In the genomic region with DNA sequence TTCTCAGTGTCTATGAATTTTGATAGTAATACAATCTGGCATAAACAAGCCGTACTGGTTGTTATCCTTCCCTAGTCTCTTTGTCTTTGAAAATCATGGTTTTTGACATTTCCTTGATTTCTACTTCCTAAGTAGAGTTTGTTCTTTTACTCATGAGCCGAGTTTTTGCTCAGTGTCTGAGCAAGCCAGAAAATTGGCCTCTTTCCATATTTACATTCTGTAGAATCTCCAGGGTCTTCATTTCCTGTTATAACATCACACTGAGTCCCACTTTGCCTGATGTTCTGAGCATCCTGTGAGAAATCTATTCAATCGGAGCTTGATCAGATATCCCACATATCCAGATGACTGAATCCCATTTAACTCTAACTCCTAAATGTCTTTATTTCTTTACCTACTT, we compare ENCODE assay signal across 21 mouse cellular contexts.
DNase-seq lines count a peak whose midpoint lies in the region; ATAC-seq and TF ChIP-seq lines count a peak whose summit lies in the region.
"Had no signal": no experiment of that assay in that cellular context is flagged by ENCODE, and none has a peak within 500 bp of the region (broad histone marks: within the 10 kb centered on the region; RNA-seq: fewer than 3 reads in every experiment).

No protein-coding gene starts in this region.

- TF ChIP-seq CTCF in lung, embryonic 14.5 days (IDR thresholded peaks at IDR 0.05; ENCODE audit: low read depth): no peak

- no peak overlapping the region for H3K27ac ChIP-seq in forebrain, embryonic 14.5 days (ENCODE audit: low read depth, low read length)
- H3K27ac ChIP-seq in forebrain, embryonic 13.5 days: no peak overlapping the region
- no peak overlapping the region for H3K27ac ChIP-seq in lung, embryonic 14.5 days (ENCODE audit: low read depth)
- 0 out of 2 replicates have a peak overlapping the region, but pooled peaks have one; percentile 20 for H3K27ac ChIP-seq in midbrain, embryonic 15.5 days
- H3K27ac ChIP-seq in midbrain, embryonic 11.5 days (ENCODE audit: low read depth, low read length): no peak overlapping the region
- H3K27ac ChIP-seq: embryonic facial prominence, embryonic 12.5 days; embryonic facial prominence, embryonic 15.5 days; forebrain, embryonic 10.5 days; forebrain, embryonic 12.5 days had no signal

- WGBS in forebrain, embryonic 14.5 days: 84% methylated on average over 3 of the region's 3 CpGs
- 83% methylated on average over 3 of the region's 3 CpGs for WGBS in forebrain, embryonic 13.5 days
- 35% methylated on average over 3 of the region's 3 CpGs for WGBS in lung, embryonic 14.5 days
- 62% methylated on average over 3 of the region's 3 CpGs for WGBS in midbrain, embryonic 15.5 days
- 85% methylated on average over 3 of the region's 3 CpGs for WGBS in midbrain, embryonic 11.5 days

- no peak overlapping the region for H3K4me3 ChIP-seq in forebrain, embryonic 14.5 days (ENCODE audit: low read depth, low read length)
- H3K4me3 ChIP-seq in forebrain, embryonic 13.5 days: no peak overlapping the region
- no peak overlapping the region for H3K4me3 ChIP-seq in lung, embryonic 14.5 days (ENCODE audit: low read depth, low read length)
- no peak overlapping the region for H3K4me3 ChIP-seq in midbrain, embryonic 15.5 days
- H3K4me3 ChIP-seq in midbrain, embryonic 11.5 days (ENCODE audit: low read depth, low read length): no peak overlapping the region
- H3K4me3 ChIP-seq: embryonic facial prominence, embryonic 12.5 days; embryonic facial prominence, embryonic 15.5 days; erythroblast, embryonic 14.5 days; forebrain, embryonic 10.5 days; forebrain, embryonic 12.5 days had no signal

- no peaks in the 10 kb centered on the region for H3K4me1 ChIP-seq in forebrain, embryonic 14.5 days (ENCODE audit: control insufficient read depth, insufficient read depth, low read length)
- H3K4me1 ChIP-seq in forebrain, embryonic 13.5 days: peaks cover 4% of the 10 kb centered on the region; the same call in 1 of the 2 replicates
- H3K4me1 ChIP-seq in lung, embryonic 14.5 days (ENCODE audit: insufficient read depth): no peaks in the 10 kb centered on the region
- no peaks in the 10 kb centered on the region for H3K4me1 ChIP-seq in midbrain, embryonic 15.5 days
- no peaks in the 10 kb centered on the region for H3K4me1 ChIP-seq in midbrain, embryonic 11.5 days (ENCODE audit: control insufficient read depth, insufficient read depth, low read length)
- H3K4me1 ChIP-seq: embryonic facial prominence, embryonic 12.5 days; embryonic facial prominence, embryonic 15.5 days; forebrain, embryonic 12.5 days had no signal

- no peak overlapping the region for H3K4me2 ChIP-seq in forebrain, embryonic 14.5 days (ENCODE audit: low read length)
- no peak overlapping the region for H3K4me2 ChIP-seq in forebrain, embryonic 13.5 days
- no peak overlapping the region for H3K4me2 ChIP-seq in lung, embryonic 14.5 days
- H3K4me2 ChIP-seq in midbrain, embryonic 15.5 days: no peak overlapping the region
- no peak overlapping the region for H3K4me2 ChIP-seq in midbrain, embryonic 11.5 days
- H3K4me2 ChIP-seq: embryonic facial prominence, embryonic 12.5 days; embryonic facial prominence, embryonic 15.5 days; forebrain, embryonic 12.5 days had no signal

- ATAC-seq in forebrain, embryonic 14.5 days: no peak
- ATAC-seq in forebrain, embryonic 13.5 days: no peak
- no peak for ATAC-seq in lung, embryonic 14.5 days (ENCODE audit: insufficient read depth)
- no peak for ATAC-seq in midbrain, embryonic 15.5 days (replicated peaks)
- ATAC-seq in midbrain, embryonic 11.5 days (ENCODE audit: low FRiP score): no peak

- no peaks in the 10 kb centered on the region for H3K9me3 ChIP-seq in forebrain, embryonic 14.5 days (replicated peaks; ENCODE audit: control insufficient read depth, low read length)
- no peaks in the 10 kb centered on the region for H3K9me3 ChIP-seq in forebrain, embryonic 13.5 days (replicated peaks)
- H3K9me3 ChIP-seq in lung, embryonic 14.5 days (ENCODE audit: low read depth, low read length): no peaks in the 10 kb centered on the region
- H3K9me3 ChIP-seq in midbrain, embryonic 15.5 days: no peaks in the 10 kb centered on the region
- H3K9me3 ChIP-seq in midbrain, embryonic 11.5 days (ENCODE audit: control insufficient read depth, low read length): no peaks in the 10 kb centered on the region
- H3K9me3 ChIP-seq: embryonic facial prominence, embryonic 12.5 days; embryonic facial prominence, embryonic 15.5 days; forebrain, embryonic 10.5 days; forebrain, embryonic 12.5 days had no signal

- H3K27me3 ChIP-seq in forebrain, embryonic 14.5 days (replicated peaks; ENCODE audit: control insufficient read depth, insufficient read depth, low read length): no peaks in the 10 kb centered on the region
- no peaks in the 10 kb centered on the region for H3K27me3 ChIP-seq in forebrain, embryonic 13.5 days
- no peaks in the 10 kb centered on the region for H3K27me3 ChIP-seq in lung, embryonic 14.5 days (ENCODE audit: insufficient read depth, low read length)
- no peaks in the 10 kb centered on the region for H3K27me3 ChIP-seq in midbrain, embryonic 15.5 days (replicated peaks)
- H3K27me3 ChIP-seq in midbrain, embryonic 11.5 days (ENCODE audit: control insufficient read depth, insufficient read depth, low read length): no peaks in the 10 kb centered on the region
- H3K27me3 ChIP-seq: embryonic facial prominence, embryonic 12.5 days; embryonic facial prominence, embryonic 15.5 days; forebrain, embryonic 12.5 days had no signal

- no peak overlapping the region for H3K9ac ChIP-seq in forebrain, embryonic 14.5 days (ENCODE audit: low read length)
- H3K9ac ChIP-seq in forebrain, embryonic 13.5 days: no peak overlapping the region
- H3K9ac ChIP-seq in lung, embryonic 14.5 days: no peak overlapping the region
- no peak overlapping the region for H3K9ac ChIP-seq in midbrain, embryonic 15.5 days
- H3K9ac ChIP-seq in midbrain, embryonic 11.5 days (ENCODE audit: low read length): no peak overlapping the region
- H3K9ac ChIP-seq: embryonic facial prominence, embryonic 12.5 days; embryonic facial prominence, embryonic 15.5 days; forebrain, embryonic 12.5 days had no signal

- peak; percentile 18 for DNase-seq in forebrain, embryonic 14.5 days (ENCODE audit: low spot score)
- peak; percentile 82 for DNase-seq in lung, embryonic 14.5 days
- DNase-seq in lung, postnatal 14 days: no peak
- DNase-seq in midbrain, embryonic 11.5 days (ENCODE audit: low spot score, missing footprints): no peak
- DNase-seq in embryo, embryonic 10.5 days (ENCODE audit: low spot score): no peak
- DNase-seq: adrenal gland, adult 2 months; adrenal gland, postnatal 10 days; adrenal gland, postnatal 25 days; cerebellum, adult 11-12 months; cerebellum, adult 2 months; cerebellum, adult 9-10 months; cerebellum, postnatal 10 days; cerebellum, postnatal 25 days; embryo, embryonic 11 days had no signal

- no peaks in the 10 kb centered on the region for H3K36me3 ChIP-seq in forebrain, embryonic 14.5 days (ENCODE audit: control insufficient read depth, insufficient read depth, low read length)
- H3K36me3 ChIP-seq in forebrain, embryonic 13.5 days (ENCODE audit: poor library complexity, severe bottlenecking): no peaks in the 10 kb centered on the region
- no peaks in the 10 kb centered on the region for H3K36me3 ChIP-seq in lung, embryonic 14.5 days (ENCODE audit: insufficient read depth)
- H3K36me3 ChIP-seq in midbrain, embryonic 15.5 days (replicated peaks): no peaks in the 10 kb centered on the region
- no peaks in the 10 kb centered on the region for H3K36me3 ChIP-seq in midbrain, embryonic 11.5 days (ENCODE audit: control insufficient read depth, insufficient read depth, low read length)
- H3K36me3 ChIP-seq: embryonic facial prominence, embryonic 12.5 days; embryonic facial prominence, embryonic 15.5 days; forebrain, embryonic 10.5 days; forebrain, embryonic 12.5 days had no signal

Comparison
In these comparisons a context has a peak if more than half of its experiments do, and no peak if none do; other contexts are left out.
1. DNase-seq: peak in forebrain, embryonic 14.5 days (single experiment) and lung, embryonic 14.5 days (single experiment); none in lung, postnatal 14 days (single experiment), midbrain, embryonic 11.5 days (single experiment) and embryo, embryonic 10.5 days (single experiment).